Mouse (Mus musculus) heart, postnatal 0 days (tissue): ENCODE measurements around the gene Mmel1.

Experiments used
- CTCF ChIP-seq: IDR thresholded peaks from 2 replicates; pipeline ENCODE4 v1.5.1; 2016; ENCODE audit warnings: antibody characterized with exemption, control low read depth, low read depth
- EP300 ChIP-seq: IDR thresholded peaks from 2 replicates; pipeline ENCODE4 v1.6.1; 2016; ENCODE audit warnings: antibody characterized with exemption, low read depth

GRCm38 (mm10) chr4:154922931-154923330, 53.5 kb downstream of the Mmel1 start:
- TF ChIP-seq CTCF (no peak), EP300 (no peak)
